Mouse (Mus musculus) layer of hippocampus, postnatal 36 days (tissue): ENCODE measurements around the gene Pnma1. TPM values are rescaled to one million over a fixed set of nuclear protein-coding genes. Genes with fewer than 3 reads are reported as not detected.

ENCODE experiments used
- DNase-seq, 2 experiments: peaks; one replicate each; pipeline ENCODE4 v3.0.0; 2022
- total RNA-seq, 2 experiments: library from RNA; stranded (reverse); gene quantifications; 2 replicates each; pipeline ENCODE4 v1.2.3; 2021

Gene Pnma1
- total RNA-seq, 2 experiments from 2014 or later, result 2.3 to 2.8 TPM

DNA sequence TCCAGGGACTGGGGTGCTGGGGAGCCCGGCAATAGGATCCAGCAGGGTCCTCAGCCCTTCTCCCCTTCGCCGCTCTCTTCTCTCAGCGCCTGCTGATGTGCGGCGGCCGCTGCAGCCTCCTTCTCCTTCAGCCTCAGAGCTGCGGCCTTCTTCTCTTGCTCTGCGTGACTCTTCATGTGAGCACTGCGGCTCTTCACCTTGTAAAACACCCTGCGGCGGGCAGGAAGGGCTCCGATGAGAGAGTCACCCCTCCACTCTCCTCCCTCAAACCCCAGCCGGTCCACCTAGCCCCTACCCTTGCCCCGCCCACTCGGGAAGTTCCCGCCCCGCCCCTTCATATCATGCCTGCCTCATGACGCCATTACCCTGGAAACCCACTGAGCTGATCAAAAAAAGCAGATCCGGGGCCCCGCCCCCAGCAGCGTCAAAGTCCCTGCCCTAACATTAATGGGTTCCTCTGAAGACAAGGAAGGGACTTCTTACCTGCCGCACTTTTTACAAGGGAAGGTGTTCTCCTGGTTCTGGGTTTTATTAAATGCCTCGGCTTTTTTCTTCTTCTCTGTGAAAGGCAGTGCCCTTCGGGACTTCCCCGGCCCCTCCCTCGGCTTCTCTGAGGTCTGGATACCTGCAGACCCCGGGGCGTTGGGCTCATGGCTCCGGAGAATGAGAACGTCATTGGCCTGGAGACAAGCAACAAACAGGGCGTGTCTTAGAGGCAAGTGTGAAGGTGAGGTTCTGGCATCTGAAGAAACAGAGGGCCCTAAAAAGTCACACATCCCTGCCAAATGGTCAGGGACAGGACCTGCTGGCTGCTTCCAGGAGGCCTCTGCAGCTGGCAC is 4.3 kb upstream of the Pnma1 start:
- no peak for DNase-seq

DNA sequence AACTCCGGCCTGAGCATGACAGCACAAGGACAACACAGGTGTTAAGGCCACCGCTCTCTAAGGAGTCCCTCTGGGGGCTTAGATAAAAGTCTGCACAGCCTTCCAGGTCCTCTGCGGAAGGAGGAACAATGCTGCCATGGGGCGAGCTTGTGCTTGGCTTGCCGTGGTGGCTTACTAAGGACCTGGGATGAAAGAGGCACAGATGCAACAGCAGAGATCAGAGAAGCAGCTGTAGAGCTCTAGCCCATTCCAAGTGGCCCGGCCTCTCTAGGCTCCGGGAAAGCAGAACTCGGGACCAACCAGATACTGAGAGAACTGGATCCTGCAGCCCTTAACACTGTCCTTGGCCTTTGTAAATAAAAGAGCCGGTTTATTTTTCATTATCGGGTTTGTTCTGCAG is 3.6 kb upstream of the Pnma1 start:
- DNase-seq, result no peak

DNA sequence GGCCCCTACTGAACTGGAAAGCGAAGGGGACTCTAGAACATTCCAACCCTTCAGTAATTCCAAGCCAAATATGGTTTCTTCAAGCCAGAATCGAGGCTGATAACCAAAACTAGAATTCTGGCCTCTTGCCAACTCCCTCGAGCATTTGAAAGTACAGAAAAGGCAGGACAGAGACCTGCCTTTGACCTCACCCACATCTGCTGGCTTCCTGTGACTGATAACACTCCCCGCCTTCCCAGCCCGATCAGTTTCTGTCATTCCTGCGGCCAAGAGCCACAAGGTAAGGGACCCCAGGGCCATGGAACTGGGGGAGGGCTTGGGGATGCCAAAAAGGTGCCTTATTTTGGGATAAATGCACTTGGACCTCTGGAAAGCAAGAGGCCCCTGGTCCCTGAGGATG is 2.7 kb upstream of the Pnma1 start:
- DNase-seq, result no peak

DNA sequence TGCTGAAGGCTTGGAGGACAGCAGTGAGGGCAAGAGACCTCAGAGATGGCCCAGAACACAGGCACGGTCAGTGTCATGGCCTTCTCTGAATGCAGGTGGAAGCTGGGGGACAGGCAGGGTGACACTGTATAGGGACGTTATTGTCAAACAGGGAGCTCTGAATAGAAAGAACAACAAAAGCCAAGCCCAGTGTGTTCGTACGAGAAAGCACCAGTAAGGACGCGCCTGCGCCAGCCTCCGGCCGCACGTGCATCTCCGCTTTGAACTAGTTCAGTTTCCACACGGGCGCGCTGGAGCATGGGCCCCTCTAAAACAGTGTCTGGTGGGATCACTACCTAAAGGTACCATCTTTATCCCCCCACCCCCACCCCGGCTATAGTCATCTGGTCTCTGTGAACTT is 1.7 kb upstream of the Pnma1 start:
- no peak for DNase-seq

DNA sequence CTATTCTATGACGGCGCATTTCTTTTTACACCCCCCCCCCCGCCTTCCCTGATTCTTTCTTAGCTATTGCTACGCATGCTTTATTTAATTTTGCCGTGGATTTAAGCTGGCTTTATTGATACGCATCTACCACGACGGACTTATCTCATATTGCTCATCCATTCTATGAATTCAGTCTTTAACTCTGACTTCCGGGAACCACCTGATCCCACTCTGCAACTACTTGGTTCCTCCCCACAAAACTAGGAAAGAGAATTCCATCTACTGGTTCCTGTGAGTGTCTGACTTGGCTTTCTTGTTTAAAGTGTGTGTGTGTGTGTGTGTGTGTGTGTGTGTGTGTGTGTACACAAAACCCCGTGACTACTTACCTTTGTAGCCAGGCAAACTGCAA is 328 bp upstream of the Pnma1 start:
- DNase-seq, result no peak

DNA sequence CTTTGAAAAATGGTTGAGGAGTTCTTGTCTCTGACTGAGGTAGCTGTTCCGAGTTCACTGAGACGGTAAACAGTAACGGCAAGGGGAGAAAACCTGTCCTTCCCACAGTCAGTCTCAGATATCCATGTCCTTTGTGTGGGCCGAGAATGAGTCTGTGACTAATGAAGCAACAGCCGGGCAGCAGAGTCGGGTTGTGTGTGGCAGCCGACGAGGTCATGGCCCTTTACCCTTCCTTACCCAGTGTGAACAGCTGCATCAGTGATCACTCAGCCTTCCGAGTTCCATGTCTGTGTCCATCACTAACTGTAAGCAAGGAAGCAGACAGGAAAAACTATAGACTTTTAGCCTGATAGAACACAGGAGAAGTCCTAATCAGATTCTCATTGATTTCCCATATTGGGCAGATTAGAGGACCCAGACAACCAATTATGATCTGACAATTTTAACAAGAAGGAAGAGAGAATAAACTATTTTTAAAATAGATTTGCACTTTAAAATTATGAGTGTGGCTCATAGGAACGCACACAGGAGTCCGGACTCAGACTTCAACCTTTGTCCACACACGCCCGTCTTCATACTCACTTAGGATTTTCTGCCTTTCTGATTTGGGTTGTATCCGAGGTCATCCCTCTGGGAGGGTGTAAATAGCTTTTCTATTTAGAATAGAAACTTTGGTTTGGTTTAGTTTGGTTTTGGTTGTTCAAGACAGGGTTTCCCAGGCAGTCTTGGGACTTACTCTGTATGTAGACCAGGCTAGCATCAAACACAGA is 5.8 kb downstream of the Pnma1 start:
- DNase-seq, result no peak

DNA sequence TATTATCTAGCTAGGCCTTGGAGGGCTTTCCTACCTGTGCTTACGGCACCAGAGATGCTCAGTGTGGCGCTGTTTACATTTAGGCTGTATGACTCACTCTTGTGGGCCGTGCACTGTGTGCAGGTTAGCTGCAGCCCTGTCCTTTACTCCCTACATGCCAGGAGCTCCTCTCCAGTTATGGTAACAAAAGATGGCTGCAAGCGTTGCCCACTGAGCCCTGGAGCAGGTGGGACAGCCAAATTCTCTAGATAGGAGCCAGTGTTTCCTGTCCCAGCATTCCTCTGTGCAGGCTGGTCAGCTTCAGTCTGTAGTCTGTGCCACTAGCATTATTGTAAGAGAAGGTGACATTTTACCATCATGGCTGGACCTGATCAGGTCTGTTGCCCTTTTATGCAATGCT is 7.0 kb downstream of the Pnma1 start:
- no peak for DNase-seq

DNA sequence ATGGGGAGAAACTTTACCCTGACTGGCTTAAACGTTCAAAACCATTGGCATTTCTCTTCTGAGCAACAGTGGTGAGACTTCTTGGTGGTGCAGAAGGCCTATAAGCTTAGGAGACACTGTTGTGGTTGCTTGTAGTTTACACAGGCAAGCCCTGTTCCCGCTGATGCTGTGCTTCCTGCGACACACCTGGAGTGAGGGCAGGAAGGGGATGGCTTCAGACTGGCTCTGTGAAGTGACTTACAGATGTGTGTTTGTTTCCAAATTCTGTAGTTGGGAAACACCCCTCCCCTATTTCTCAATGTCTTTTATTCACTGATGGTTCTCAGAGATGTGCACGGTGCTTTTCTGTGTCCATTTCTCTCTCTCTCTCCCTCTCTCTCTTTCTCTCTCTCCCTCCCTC is 8.2 kb downstream of the Pnma1 start:
- no peak for DNase-seq

DNA sequence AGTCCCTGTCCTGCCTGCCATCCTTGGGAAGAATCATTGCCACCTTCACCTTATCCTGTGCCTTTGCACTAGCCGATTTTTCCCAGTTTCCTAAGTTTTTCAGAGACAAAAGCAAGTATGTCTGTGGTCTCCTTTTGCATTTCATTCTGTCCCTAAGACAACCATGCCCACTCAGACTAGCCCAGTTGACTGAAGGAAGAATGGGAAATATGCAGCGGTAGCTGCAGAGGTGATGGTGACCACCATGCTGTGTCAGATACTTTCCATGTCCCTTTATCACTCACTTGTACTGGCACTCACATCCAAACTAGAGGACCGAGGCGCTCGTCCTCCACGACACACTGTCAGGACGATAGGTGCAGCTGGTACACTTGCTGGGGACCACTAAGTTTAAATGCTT is 11.2 kb downstream of the Pnma1 start:
- no peak for DNase-seq

DNA sequence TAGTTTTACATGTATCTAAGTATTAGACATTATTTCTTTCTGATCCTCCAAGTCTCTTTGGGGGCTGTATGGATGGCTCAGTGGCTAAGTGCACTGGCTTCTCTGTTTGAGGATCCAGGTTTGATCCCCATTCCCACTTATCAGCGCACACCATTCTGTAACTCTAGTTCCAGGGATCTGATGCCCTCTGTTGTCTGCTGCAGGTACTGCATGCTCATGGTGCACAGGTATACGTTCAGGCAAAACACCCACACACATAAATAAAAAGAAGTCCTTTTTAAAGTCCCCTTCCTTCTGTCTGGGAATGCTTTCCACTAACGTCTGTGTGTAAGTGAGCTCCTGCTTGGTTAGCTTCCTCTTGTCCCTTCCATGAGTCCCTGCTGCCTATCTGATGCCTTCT is 16.0 kb downstream of the Pnma1 start:
- no peak for DNase-seq

DNA sequence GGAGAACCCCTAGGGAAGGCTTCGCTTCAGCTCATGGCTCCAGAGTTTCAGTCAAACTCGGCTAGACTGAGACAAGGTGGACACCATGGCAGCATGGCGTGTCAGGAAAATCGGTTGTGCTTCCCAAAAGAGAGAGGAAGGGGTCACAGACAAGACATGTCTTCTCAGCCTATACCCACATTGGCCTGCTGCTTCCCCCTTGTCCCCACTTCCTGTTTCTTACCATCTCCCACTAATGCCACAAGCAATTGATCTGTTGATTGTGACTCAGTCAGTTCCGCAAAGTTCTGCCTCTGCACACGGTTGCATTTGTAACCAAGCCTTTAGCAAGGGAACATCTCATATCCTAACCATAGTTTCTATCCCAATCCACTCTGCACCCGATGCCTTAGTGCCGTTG is 18.4 kb downstream of the Pnma1 start:
- no peak for DNase-seq

DNA sequence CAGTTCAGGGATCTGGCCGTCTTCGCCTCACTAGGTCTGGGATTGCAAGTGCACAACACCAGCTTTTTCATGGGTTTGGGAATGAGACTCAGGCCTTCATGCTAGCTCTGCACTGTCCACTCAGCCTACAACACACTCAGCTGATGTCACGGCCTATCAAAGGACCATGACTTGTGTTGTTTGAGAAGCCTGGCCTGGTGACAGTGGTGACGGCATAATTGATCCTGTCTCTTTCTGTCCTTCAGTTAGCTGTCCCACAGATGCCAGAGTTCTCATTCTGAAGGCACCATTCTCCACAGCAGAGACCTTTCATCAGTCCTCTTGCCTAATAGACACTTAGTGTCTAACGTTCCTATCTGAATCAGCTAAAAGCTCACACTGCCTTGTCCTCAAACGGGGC is 19.7 kb downstream of the Pnma1 start:
- no peak for DNase-seq

DNA sequence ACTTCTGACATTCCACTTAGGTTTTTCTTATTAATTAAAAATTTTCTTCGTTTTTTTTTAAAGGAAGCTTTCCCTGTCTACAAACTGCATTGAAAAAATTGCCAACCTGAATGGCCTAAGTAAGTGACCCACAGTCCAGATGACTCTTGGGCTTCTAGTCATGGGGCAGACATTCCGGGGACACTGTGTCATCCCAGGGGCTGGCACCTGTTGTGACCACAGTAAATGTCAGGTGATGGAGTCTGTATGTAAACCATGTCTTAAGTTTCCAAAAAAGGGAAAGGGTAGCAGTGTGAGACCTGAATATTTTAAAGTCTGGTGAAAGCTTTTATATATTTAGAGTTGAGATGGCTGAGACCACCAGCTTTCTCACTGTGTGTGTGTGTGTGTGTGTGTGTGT is 21.4 kb downstream of the Pnma1 start:
- no peak for DNase-seq

DNA sequence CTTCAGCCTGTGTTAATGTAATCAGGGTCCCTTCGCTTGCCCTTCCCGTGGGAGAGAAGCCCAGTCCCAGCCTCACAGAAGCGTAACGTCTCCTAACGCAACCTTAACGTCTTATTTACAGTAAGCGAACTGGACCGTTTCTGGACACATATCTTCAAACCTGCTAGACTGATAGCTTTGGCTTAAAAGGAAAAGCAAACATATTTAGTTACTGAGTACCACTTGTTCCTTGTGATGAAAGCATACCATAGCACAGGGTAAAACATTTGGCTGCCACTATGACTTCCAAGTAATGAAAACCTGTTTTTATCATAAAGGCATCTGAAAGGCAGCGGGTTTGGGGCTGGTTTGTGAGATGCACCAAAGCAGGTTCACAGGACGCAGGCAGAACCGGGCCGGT is 22.4 kb downstream of the Pnma1 start:
- no peak for DNase-seq

DNA sequence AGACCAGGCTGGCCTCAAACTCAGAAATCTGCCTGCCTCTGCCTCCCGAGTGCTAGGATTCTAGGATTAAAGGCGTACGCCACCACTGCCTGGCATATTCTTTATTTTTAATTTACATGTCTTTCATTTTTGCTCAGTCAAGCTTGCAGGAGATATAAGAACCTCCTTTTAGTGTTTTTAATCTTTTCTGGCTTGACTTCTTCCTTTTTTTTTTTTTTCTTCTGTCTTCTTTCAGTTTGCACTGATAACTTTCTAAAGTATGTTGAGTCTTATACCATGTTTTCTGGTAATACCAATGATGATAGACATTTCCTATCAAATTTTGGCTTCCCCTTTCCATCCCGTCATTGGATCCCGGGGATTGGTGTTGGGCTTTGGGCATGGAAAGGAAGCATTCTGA is 28.7 kb downstream of the Pnma1 start:
- no peak for DNase-seq

DNA sequence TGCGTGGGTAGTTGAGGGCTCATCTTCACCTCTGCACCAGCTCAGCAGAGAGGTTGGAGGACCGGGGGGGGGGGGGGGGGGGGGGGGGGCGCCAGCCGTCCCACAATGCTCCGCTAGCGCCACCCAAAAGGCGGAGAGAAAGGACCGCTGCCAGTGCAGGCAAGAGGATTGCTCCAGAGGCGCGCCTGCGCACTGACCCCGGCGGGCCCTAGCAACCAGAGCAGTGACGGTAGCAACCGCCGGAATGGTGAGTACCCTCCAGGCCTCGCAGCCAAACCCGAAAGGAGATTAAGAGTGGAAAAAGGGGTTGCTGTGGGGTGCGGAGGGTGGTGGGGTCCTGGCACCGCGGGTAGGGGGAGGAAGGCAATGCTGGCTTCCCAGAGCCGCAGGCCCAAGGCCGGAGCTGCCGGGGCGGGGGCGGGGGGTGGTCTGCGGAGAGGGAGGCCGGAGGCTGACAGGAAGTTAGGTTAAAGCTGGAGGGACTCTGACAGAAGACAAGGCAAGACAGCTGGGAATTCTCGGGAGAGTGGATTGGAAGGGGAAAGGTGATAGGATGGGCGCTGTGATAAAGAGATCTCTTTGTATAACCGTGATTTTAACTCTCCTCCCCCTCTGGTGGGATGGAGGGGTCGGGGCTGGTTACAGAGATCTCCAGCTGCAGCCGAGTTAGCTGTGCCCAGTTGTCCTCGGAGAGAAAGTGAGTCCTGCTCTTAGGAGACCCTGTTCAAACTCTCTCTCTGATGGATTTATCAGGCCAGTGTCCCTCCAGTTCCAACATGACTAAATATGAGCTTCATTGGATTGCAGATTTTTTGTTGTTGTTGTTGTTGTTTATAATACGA is 33.9 kb downstream of the Pnma1 start, which contains the start of gene Dnal1:
Dnal1 (plus strand) TSS at position 214 of the 842 bp plus-strand sequence.
- peak; percentile 86 to 87 for DNase-seq

DNA sequence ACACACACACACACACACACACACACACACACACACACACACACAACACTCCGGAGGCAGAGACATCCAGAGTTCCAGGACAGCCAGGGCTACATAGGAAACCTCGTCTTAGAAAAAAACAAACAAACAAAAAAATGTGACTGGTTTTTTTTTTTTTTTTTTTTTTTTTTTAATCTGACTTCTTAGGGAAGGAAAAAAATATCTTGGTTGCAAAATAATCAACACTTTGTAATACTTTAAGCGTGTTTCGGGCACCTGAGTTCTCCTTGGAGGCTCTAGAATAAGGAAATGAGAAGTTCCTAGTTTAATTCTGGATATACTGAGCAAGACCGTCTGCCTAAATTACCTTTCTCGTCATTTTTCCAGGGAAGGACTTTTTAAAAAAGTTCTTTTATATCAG is 34.6 kb downstream of the Pnma1 start:
- DNase-seq, result no peak

DNA sequence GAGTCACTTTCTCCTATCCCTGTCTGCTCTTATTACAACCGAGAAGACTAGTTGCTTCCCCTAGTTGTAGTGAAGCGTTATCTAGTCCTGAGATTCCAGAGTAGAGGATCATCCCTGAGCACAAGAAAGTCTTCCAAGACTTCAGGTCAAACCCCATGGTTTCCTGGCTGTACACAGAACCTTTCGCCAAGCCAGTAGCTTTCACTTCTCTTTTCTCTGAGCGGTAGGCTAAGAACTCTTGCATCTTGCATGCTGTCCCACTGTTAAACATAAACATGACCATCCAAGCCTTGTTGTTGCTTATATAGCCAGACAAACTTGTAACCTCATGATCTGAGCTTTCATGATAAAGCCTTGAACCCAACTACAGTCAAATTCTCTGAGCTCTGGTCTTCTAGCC is 37.5 kb downstream of the Pnma1 start:
- DNase-seq, result no peak

DNA sequence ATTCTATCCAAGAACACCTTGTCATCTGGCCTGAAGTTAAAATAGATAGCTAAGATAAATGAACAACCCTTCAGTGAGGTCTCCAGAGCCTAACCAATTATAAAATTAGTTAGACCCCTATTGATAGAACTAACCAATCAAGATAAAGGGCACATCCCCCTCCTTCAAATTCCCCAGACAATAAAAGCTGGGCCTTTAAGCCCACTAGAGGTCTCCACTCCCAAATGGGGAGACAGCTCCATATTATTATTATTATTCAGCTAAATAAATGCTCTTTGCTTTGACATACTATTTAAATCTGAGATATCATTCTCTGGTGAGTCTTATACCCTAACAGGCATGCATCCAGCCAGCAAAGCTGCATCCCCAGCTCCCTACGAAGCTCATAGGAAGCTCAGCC is 38.4 kb downstream of the Pnma1 start:
- no peak for DNase-seq

DNA sequence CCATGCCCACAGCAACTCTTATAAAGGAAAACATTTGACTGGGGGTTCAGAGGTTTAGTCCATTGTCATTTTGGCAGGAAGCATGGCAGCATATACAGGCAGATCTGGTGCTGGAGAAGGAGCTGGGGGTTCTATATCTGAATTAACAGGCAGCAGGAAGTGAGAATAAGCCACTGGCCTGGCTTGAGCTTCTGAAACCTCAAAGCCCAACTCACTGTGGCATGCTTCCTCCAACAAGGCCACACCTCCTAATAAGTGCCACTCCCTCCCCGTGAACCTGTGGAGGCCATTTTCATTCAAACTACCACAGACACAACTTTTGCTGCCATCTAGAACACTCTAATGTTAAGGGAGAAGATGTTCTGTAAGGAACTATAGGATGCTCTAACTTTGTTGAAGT is 40.6 kb downstream of the Pnma1 start:
- no peak for DNase-seq

DNA sequence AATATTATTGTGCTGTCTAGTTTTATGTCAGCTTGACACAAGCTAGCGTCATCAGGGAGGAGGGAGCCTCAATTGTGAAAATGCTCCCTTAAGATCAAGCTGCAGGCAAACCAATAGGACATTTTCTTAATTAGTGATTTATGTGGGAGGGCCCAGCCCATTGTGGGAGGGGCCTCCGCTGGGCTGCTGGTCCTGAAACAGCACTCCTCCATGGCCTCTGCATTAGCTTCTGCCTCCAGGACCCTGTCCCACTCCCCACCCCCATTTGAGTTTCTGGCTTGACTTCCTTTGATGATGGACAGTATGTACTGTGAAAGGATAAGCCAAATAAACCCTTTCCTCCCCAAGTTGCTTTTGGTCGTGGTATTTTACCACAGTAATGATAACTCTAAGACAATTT is 41.3 kb downstream of the Pnma1 start:
- DNase-seq, result no peak

DNA sequence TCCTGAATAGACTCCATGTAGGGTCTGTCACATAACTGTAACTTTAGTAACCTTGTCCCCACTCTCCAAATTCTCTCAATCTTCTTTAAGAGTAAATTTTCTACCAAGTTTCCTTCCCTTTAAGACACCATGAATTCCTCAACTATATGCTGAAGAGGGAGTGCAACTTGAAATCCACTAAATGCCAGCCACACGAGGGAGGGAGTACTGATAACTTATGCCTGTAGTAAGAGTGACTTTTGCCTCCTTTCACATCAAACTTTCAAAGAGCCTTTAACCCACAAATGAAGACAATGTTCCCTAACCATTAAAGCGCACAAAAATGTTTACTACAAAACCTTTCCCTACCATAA is 46.8 kb downstream of the Pnma1 start:
- no peak for DNase-seq
